Mouse (Mus musculus): ENCODE data around the gene Samd4b. TPM values are rescaled to one million over a fixed set of nuclear protein-coding genes. Genes with fewer than 3 reads are reported as not detected.
A peak's percentile ranks its signal among the peaks of the same experiment; 100 is the strongest.
"Not testable (repeated sequence)": the region's sequence is repeated elsewhere in the genome, so short reads cannot be mapped to it uniquely, and the experiment has no call there.

Gene Samd4b
- polyA plus RNA-seq (2012; ENCODE audit: insufficient read depth, insufficient read length, missing spikeins), result 18.8 and 24.4 TPM in 2 replicates

DNA sequence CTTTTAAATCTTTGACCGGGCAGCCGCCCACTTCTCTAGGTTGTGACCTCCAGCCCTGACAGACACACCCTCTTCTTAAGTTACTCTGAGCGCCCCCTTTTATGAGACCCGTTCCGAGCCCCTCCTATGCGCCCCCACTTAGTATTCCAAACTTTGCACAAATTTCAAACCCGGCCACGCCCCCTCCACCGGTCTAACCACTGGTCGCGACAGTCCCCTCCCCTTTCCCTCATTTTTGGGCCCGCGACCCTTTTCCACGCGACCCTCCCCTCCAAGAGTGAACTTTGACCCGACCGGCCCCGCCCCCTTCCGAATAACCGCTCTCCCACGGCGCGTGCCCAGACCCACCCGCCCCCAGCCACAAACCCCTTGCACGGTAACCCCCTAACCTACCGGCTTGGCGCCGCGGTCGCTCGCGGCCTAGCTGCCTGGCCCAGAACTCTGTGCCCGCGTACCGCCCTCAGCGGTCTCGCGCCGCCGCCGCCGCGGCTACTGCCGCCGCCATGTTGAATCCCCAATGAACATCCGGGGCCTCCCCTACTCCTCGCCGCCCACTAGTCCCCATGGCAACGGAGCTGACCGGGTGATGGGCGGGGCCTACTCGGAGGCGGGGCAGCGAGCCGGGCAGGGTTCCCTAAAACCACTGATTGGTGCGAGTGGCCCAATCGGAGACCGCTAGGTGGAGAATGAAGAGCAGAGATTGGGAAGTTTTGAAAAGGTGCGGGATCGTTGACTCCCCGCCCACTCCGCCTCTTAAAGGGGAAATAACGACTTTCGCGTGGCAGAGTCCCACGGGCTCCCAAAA is at the start of gene Samd4b, which contains the start of gene Pak4:
Samd4b (minus strand) TSS at position 503 of the 805 bp plus-strand sequence.
Pak4 (minus strand) TSS at position 544 of the 805 bp plus-strand sequence.
- H3K27ac ChIP-seq (replicated peaks; ENCODE audit: low read depth, low read length), result no peak within 1 kb of the TSS
- H3K4me1 ChIP-seq (ENCODE audit: control insufficient read depth, insufficient read depth, insufficient read length, low read length), result peaks cover 28% of the 10 kb centered on the region
- H3K4me3 ChIP-seq (ENCODE audit: insufficient read depth, low read depth, low read length), result peak within 1 kb of the TSS; percentile 57

- Histone ChIP-seq H3K27ac (replicated peaks; ENCODE audit: low read depth, low read length) (no peak overlapping the region), H3K4me1 (ENCODE audit: control insufficient read depth, insufficient read depth, insufficient read length, low read length) (no peaks in the 10 kb centered on the region), H3K4me3 (ENCODE audit: insufficient read depth, low read depth, low read length) (no peak overlapping the region)
Measured at GRCm38 (mm10) chr7:28647016-28647415, 49.1 kb upstream of the Samd4b start.

- Histone ChIP-seq H3K27ac (replicated peaks; ENCODE audit: low read depth, low read length) (no peak overlapping the region), H3K4me3 (ENCODE audit: insufficient read depth, low read depth, low read length) (no peak overlapping the region), H3K4me1 (ENCODE audit: control insufficient read depth, insufficient read depth, insufficient read length, low read length) (no peaks in the 10 kb centered on the region)
Measured at GRCm38 (mm10) chr7:28645947-28646475, 48.1 kb upstream of the Samd4b start.

- no peak overlapping the region for H3K4me3 ChIP-seq (ENCODE audit: insufficient read depth, low read depth, low read length)
- H3K27ac ChIP-seq (replicated peaks; ENCODE audit: low read depth, low read length), result no peak overlapping the region
- no peaks in the 10 kb centered on the region for H3K4me1 ChIP-seq (ENCODE audit: control insufficient read depth, insufficient read depth, insufficient read length, low read length)
Measured at GRCm38 (mm10) chr7:28645366-28645765, 47.4 kb upstream of the Samd4b start.

DNA sequence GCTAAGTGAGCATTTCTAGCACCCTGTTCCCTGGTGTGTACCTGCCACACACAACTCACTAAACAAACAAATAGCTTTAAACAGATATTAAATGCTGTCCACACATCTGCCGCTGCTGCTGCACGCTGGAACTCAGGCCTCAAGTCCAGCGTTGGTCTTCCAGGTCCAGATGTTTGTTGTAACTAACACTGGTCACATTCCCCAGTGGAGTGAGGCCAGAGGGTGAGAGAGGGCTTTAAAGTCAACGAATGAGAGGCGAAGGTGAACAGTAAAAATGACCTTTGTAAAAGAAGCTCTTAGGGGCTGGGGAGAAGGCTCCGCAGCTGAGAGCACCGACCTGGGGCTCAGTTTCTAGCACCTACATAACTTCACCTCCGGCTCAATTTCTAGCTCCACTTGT is 43.6 kb upstream of the Samd4b start:
- Histone ChIP-seq H3K27ac (replicated peaks; ENCODE audit: low read depth, low read length) (no peak overlapping the region), H3K4me3 (ENCODE audit: insufficient read depth, low read depth, low read length) (no peak overlapping the region), H3K4me1 (ENCODE audit: control insufficient read depth, insufficient read depth, insufficient read length, low read length) (no peaks in the 10 kb centered on the region)

DNA sequence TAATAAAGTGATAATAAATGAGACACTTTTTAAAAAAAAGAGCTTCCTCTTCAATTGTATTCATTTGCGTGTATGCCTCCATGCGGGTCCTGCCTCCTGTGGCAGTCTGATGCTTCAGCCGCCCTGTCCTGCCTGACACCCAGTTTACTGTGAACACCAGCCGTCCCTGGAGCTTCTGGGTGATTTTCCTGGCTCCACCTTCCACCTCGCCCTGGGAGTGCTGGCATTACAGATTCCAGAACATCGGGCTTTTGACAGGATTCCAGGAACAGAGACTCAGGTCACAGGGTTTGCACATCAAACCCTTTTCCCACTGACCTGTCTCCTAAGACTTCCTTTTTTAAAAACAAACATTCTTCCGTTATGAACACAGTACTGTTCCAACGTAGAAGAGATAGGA is 39.6 kb upstream of the Samd4b start:
- H3K4me1 ChIP-seq (ENCODE audit: control insufficient read depth, insufficient read depth, insufficient read length, low read length), result no peaks in the 10 kb centered on the region
- no peak overlapping the region for H3K27ac ChIP-seq (replicated peaks; ENCODE audit: low read depth, low read length)
- H3K4me3 ChIP-seq (ENCODE audit: insufficient read depth, low read depth, low read length), result no peak overlapping the region

DNA sequence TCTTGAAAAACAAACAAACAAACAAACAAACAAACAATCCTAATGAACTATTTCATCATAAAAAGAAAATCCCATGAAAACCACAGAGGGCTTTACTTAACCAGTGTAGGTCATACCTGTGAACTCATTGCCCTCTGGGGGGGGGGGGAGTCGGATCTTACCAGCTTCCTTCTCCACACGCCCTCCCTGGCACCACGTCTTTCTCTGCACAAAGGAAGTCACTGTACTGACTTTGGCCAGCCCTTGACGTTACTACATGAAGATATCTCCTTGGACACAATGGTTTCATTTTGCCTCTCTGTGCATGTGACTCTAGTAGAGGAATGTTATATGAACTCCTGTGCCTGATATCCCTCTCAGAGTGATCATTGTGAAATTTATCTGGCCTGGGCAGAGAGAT is 36.2 kb upstream of the Samd4b start:
- H3K27ac ChIP-seq (replicated peaks; ENCODE audit: low read depth, low read length), result no peak overlapping the region
- H3K4me3 ChIP-seq (ENCODE audit: insufficient read depth, low read depth, low read length), result no peak overlapping the region
- no peaks in the 10 kb centered on the region for H3K4me1 ChIP-seq (ENCODE audit: control insufficient read depth, insufficient read depth, insufficient read length, low read length)

DNA sequence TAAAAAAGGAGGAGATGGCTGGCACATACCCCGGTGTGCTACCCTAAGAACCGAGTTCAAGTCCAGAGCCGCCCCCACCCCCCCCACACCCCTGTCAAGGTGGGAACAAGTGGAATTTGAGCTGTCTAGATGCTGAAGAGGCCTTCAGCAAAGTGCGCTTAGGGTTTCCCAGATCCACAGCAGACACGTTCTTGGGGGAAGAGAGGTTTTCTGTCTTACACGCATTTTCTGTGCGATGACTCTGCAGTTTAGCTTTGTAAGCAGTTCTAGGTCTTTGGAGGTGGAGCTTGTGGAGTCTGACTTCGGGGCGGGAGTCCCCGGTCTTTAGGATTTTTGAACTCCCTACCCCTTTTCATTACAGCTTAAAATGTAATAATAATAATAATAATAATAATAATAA is 33.1 kb upstream of the Samd4b start, which contains the start of gene Acp7:
Acp7 (minus strand) TSS at position 260 of the 400 bp plus-strand sequence.
- Histone ChIP-seq H3K27ac (replicated peaks; ENCODE audit: low read depth, low read length) (no peak within 1 kb of the TSS), H3K4me3 (ENCODE audit: insufficient read depth, low read depth, low read length) (no peak within 1 kb of the TSS), H3K4me1 (ENCODE audit: control insufficient read depth, insufficient read depth, insufficient read length, low read length) (no peaks in the 10 kb centered on the region)

DNA sequence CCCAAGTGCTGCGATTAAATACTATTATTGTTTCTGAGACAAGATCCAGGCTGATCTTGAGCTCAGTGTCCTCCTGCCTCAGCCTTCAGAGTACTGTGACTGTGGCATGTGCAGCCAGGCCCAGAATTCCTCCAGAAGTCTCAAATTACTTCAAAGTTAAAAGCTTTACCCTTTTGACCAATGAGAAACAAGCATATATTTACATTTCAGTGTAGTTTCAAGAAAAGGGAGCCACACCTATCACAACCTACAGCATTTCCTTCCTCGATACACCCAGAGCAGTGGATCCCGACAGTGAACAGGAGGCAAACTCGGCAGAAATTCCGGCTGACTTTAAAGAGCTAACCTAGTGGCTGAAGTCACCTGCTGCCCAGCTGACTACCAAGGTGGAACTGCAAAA is 26.8 kb upstream of the Samd4b start:
- no peak overlapping the region for H3K27ac ChIP-seq (replicated peaks; ENCODE audit: low read depth, low read length)
- no peaks in the 10 kb centered on the region for H3K4me1 ChIP-seq (ENCODE audit: control insufficient read depth, insufficient read depth, insufficient read length, low read length)
- H3K4me3 ChIP-seq (ENCODE audit: insufficient read depth, low read depth, low read length), result no peak overlapping the region

DNA sequence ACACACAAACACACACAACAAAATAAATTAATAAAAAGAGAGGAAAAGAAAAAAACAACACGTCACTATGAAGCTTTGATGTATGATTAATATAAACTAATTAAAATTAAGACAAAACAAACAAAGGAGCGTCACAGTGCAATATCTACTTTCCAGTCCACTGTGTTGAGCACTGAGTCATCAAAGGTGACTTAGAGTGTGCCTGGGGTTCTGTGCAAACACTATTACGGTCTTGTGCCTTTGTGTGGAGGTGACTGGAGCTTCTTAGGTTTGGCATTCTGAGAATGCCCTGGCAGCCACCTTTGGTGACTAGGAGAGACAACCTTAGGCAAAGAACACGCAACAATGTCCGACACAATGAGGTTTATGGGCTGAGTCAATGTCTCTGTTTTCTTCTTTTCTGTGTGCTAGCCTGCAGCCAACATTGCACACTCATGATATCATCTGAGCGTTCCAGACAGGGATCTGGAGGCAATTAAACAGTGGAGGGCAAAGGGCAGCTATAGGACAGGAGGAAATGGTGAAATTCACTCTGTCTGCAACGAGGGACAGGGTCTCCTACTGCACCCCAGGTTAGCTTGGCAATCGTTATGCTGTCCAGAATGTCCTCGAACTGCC is 21.3 kb upstream of the Samd4b start:
- no peak overlapping the region for H3K27ac ChIP-seq (replicated peaks; ENCODE audit: low read depth, low read length)
- no peaks in the 10 kb centered on the region for H3K4me1 ChIP-seq (ENCODE audit: control insufficient read depth, insufficient read depth, insufficient read length, low read length)
- no peak overlapping the region for H3K4me3 ChIP-seq (ENCODE audit: insufficient read depth, low read depth, low read length)

GRCm38 (mm10) chr7:28605951-28606350 is 8.0 kb upstream of the Samd4b start:
- H3K4me1 ChIP-seq (ENCODE audit: control insufficient read depth, insufficient read depth, insufficient read length, low read length), result no peaks in the 10 kb centered on the region
- no peak overlapping the region for H3K4me3 ChIP-seq (ENCODE audit: insufficient read depth, low read depth, low read length)
- H3K27ac ChIP-seq (replicated peaks; ENCODE audit: low read depth, low read length), result no peak overlapping the region

DNA sequence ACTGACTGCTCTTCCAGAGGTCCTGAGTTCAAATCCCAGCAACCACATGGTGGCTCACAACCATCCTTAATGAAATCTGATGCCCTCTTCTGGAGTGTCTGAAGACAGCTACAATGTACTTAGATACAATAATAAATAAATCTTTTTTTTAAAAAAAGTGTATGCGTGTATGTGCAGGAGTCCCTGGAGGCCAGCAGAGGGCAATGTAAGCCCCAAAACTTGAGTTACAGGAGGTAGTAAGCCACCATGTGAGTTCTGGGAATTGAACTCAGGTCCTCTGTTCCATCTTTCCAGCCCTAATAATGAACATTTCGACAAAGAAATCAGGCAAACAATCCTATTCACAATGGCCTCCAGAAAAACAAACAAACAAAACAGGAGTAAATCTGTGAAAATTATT is 5.8 kb upstream of the Samd4b start:
- H3K27ac ChIP-seq (replicated peaks; ENCODE audit: low read depth, low read length); H3K4me1 ChIP-seq (ENCODE audit: control insufficient read depth, insufficient read depth, insufficient read length, low read length); H3K4me3 ChIP-seq (ENCODE audit: insufficient read depth, low read depth, low read length): not testable (repeated sequence)

DNA sequence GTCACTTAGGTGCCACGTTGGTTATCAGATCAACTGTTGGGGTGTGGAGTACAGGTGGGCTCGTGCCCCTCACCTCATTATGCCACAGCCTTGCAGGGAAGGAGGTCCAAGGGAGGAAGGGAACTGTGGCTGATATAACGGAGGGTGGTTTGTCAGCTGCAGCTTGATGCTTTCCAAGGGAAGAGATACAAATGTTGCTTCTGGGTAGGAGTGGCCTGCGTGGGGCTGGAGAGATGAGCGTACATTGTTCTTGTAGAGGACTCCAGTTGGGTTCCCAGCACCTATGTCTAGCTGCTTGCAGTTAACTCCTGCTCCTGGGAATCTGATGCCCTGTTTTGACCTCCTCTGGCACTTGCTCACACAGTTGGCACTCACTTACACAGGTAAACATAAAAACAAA is 5.2 kb upstream of the Samd4b start:
- no peak overlapping the region for H3K4me3 ChIP-seq (ENCODE audit: insufficient read depth, low read depth, low read length)
- no peaks in the 10 kb centered on the region for H3K4me1 ChIP-seq (ENCODE audit: control insufficient read depth, insufficient read depth, insufficient read length, low read length)
- no peak overlapping the region for H3K27ac ChIP-seq (replicated peaks; ENCODE audit: low read depth, low read length)

DNA sequence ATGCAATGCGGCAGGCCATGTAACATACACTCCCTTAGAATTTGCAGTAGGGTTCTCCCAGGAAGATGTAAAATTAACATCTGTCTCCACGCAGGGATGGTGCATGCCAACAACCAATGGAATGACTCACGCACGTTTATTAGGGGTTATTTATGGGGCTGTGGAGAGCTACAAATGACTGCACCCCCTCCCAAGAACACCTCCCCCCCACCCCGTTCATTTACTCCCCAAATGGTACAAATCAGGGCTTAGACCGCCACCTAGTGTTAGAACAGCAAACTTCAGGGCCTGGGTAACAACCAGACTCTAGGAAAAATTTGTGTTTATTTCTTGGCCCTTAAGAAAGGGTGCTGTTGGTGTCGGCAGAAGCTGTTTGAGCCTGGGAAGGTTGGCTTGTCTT is 3.7 kb upstream of the Samd4b start:
- H3K4me3 ChIP-seq (ENCODE audit: insufficient read depth, low read depth, low read length), result no peak overlapping the region
- no peak overlapping the region for H3K27ac ChIP-seq (replicated peaks; ENCODE audit: low read depth, low read length)
- peaks cover 6% of the 10 kb centered on the region for H3K4me1 ChIP-seq (ENCODE audit: control insufficient read depth, insufficient read depth, insufficient read length, low read length)

DNA sequence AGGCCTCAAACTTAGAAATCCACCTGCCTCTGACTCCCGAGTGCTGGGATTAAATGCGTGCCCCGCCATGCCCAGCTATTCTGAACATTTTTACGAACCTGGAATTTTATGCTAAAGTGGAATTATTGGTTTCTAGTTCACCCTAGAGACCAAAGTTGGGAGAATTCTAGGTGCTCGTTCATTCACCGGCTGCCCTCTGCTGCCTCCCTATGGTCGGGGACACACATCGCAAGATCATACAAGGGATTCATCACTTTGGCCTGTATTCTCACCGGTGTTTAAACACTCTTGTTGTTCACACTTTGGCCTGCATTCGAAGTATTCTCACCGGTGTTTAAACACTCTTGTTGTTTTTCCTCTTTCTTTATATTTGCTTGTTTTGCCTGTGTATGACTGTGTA is 3.1 kb upstream of the Samd4b start:
- peaks cover 12% of the 10 kb centered on the region for H3K4me1 ChIP-seq (ENCODE audit: control insufficient read depth, insufficient read depth, insufficient read length, low read length)
- H3K27ac ChIP-seq (replicated peaks; ENCODE audit: low read depth, low read length), result no peak overlapping the region
- H3K4me3 ChIP-seq (ENCODE audit: insufficient read depth, low read depth, low read length), result no peak overlapping the region

- peaks cover 23% of the 10 kb centered on the region for H3K4me1 ChIP-seq (ENCODE audit: control insufficient read depth, insufficient read depth, insufficient read length, low read length)
- no peak overlapping the region for H3K27ac ChIP-seq (replicated peaks; ENCODE audit: low read depth, low read length)
- no peak overlapping the region for H3K4me3 ChIP-seq (ENCODE audit: insufficient read depth, low read depth, low read length)
Measured at GRCm38 (mm10) chr7:28598951-28599350, 1.0 kb upstream of the Samd4b start.

Measured in brown adipose tissue, adult 24 weeks (tissue).